8 mouse cellular contexts compared by ENCODE assay signal in the genomic region with DNA sequence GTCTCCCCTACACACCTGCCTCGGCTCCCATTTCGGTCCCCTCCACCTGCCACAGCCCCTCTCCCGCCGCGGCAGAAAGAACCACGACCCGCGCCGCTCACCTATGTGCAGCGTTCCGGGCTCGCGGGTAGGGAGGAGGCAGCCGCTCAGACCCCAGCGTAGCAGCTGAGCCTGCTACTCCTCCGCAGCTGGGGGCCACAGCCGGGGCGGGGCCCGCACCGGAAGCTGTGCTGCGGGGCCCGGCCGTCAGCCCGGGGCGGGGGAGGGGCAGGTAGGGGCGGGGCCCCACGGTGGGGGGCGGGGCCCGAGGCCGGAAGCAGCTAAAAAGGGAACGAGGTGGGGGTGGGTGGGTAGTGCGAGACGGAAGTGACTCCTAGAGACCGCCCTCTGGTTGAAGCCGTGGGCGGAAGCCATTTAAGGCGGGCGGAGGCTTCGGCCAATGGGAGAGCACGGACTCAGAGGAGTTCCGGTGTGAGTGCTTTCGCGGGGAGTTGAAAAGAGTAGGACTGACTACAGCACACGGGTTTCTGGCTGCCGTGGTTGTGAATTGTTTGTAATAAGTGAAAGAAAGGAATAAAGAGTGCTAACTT. TPM values are rescaled to one million over a fixed set of nuclear protein-coding genes. Genes with fewer than 3 reads are reported as not detected.
DNase-seq lines count a peak whose midpoint lies in the region; ATAC-seq and TF ChIP-seq lines count a peak whose summit lies in the region.

A gene (minus strand): TSS at position 213 of the 590 bp plus-strand sequence.

- no peaks in the 10 kb centered on the region for H3K27me3 ChIP-seq in E14TG2a.4 (ENCODE audit: insufficient read depth, low read length)
- peaks cover 13% of the 10 kb centered on the region for H3K27me3 ChIP-seq in forebrain, embryonic 12.5 days
- H3K27me3 ChIP-seq in liver, postnatal 0 days (ENCODE audit: insufficient read depth, low read length) = no peaks in the 10 kb centered on the region
- no peaks in the 10 kb centered on the region for H3K27me3 ChIP-seq in neural tube, embryonic 14.5 days (ENCODE audit: control insufficient read depth, insufficient read depth, low read length)

- peak within 1 kb of the TSS; percentile 85 for H3K27ac ChIP-seq in forebrain, embryonic 12.5 days
- H3K27ac ChIP-seq in liver, postnatal 0 days (ENCODE audit: low read depth) = peak within 1 kb of the TSS; percentile 58
- peak within 1 kb of the TSS; percentile 69 for H3K27ac ChIP-seq in neural tube, embryonic 14.5 days (ENCODE audit: low read depth, low read length)

- under 1% methylated on average over 39 of the region's 45 CpGs for WGBS in forebrain, embryonic 12.5 days
- under 1% methylated on average over 45 of the region's 45 CpGs for WGBS in large intestine, adult 2 months
- WGBS in liver, postnatal 0 days (ENCODE audit: insufficient replicate concordance) = under 1% methylated on average over 42 of the region's 45 CpGs
- WGBS in neural tube, embryonic 14.5 days = under 1% methylated on average over 44 of the region's 45 CpGs

- peaks cover 50% of the 10 kb centered on the region for H3K4me1 ChIP-seq in E14TG2a.4 (replicated peaks; ENCODE audit: low read depth, low read length)
- H3K4me1 ChIP-seq in forebrain, embryonic 12.5 days = peaks cover 44% of the 10 kb centered on the region
- peaks cover 24% of the 10 kb centered on the region for H3K4me1 ChIP-seq in liver, postnatal 0 days (ENCODE audit: insufficient read depth)
- peaks cover 24% of the 10 kb centered on the region for H3K4me1 ChIP-seq in neural tube, embryonic 14.5 days (ENCODE audit: control insufficient read depth, insufficient read depth, low read length)

- H3K9ac ChIP-seq in forebrain, embryonic 12.5 days = peak within 1 kb of the TSS; percentile 82
- H3K9ac ChIP-seq in liver, postnatal 0 days (replicated peaks) = peak within 1 kb of the TSS; percentile 76
- peak within 1 kb of the TSS; percentile 78 for H3K9ac ChIP-seq in neural tube, embryonic 14.5 days (replicated peaks; ENCODE audit: low read depth, low read length)

- peaks cover 11% of the 10 kb centered on the region for H3K9me3 ChIP-seq in E14TG2a.4 (ENCODE audit: low read length)
- no peaks in the 10 kb centered on the region for H3K9me3 ChIP-seq in forebrain, embryonic 12.5 days
- no peaks in the 10 kb centered on the region for H3K9me3 ChIP-seq in liver, postnatal 0 days (ENCODE audit: low read length)
- no peaks in the 10 kb centered on the region for H3K9me3 ChIP-seq in neural tube, embryonic 14.5 days (ENCODE audit: control insufficient read depth, low read length)

- peak within 1 kb of the TSS; percentile 68 for H3K4me2 ChIP-seq in forebrain, embryonic 12.5 days
- peak within 1 kb of the TSS; percentile 94 for H3K4me2 ChIP-seq in liver, postnatal 0 days (ENCODE audit: low read depth, low read length)
- peak within 1 kb of the TSS; percentile 68 for H3K4me2 ChIP-seq in neural tube, embryonic 14.5 days (ENCODE audit: low read depth, low read length)

- peaks cover 23% of the 10 kb centered on the region for H3K36me3 ChIP-seq in E14TG2a.4 (ENCODE audit: insufficient read depth, low read length)
- H3K36me3 ChIP-seq in forebrain, embryonic 12.5 days (replicated peaks) = peaks cover 7% of the 10 kb centered on the region; the same call in 1 of the 2 replicates
- peaks cover 6% of the 10 kb centered on the region for H3K36me3 ChIP-seq in liver, postnatal 0 days (replicated peaks; ENCODE audit: insufficient read depth, low read length)
- no peaks in the 10 kb centered on the region for H3K36me3 ChIP-seq in neural tube, embryonic 14.5 days (ENCODE audit: control insufficient read depth, insufficient read depth, low read length)

- TF ChIP-seq CTCF in E14TG2a.4 (conservative IDR thresholded peaks at IDR 0.05; ENCODE audit: low read length) = no peak
- no peak for TF ChIP-seq CTCF in liver, postnatal 0 days (IDR thresholded peaks at IDR 0.05; ENCODE audit: low read depth)

- H3K4me3 ChIP-seq in E14TG2a.4 (replicated peaks; ENCODE audit: low read length) = peak within 1 kb of the TSS; percentile 94
- H3K4me3 ChIP-seq in forebrain, embryonic 12.5 days (replicated peaks) = peak within 1 kb of the TSS; percentile 80
- H3K4me3 ChIP-seq in liver, postnatal 0 days (ENCODE audit: low read depth, low read length) = peak within 1 kb of the TSS; percentile 91
- peak within 1 kb of the TSS; percentile 82 for H3K4me3 ChIP-seq in neural tube, embryonic 14.5 days (ENCODE audit: low read depth, low read length)

- no peak for TF ChIP-seq EP300 in liver, postnatal 0 days (IDR thresholded peaks at IDR 0.05; ENCODE audit: low read depth)

- peak; percentile 99 for ATAC-seq in forebrain, embryonic 12.5 days (ENCODE audit: low FRiP score)
- peak; percentile 99 for ATAC-seq in liver, postnatal 0 days
- ATAC-seq in neural tube, embryonic 14.5 days (ENCODE audit: low read depth) = peak; percentile 99

- intact Hi-C loops in heart, postnatal 10 days (cut with DNase I) = loop anchor here (2.0 kb wide), 1 partner anchor 72 kb away; a partner anchor contains a TSS

- peak; percentile 94 for DNase-seq in c-Kit-positive CD71-positive TER-119-positive erythroid progenitor cells, embryonic 14.5 days (ENCODE audit: low spot score)
- peak; percentile 94 for DNase-seq in heart, postnatal 10 days
- DNase-seq in large intestine, adult 2 months (ENCODE audit: low read depth, low spot score) = peak; percentile 68
- peak; percentile 95 for DNase-seq in liver, postnatal 0 days
- DNase-seq in testis, postnatal 10 days (ENCODE audit: low spot score) = peak; percentile 90

RNA-seq across cellular contexts. Expression of the gene that starts here (rescaled TPM):
- 20.3 and 20.6 TPM in 2 replicates for polyA plus RNA-seq in forebrain, embryonic 12.5 days (2016; fragmentation: Nextera tagmentation; extraction: Ambion mirVana)
- total RNA-seq in heart, postnatal 10 days (2021) = 1 to 10 TPM; 4.4 to 7.0 TPM
- polyA plus RNA-seq in large intestine, adult 2 months (2012; rRNA removed) = 6.5 and 10.4 TPM in 2 replicates
- 4.6 and 4.7 TPM in 2 replicates for polyA plus RNA-seq in liver, postnatal 0 days (2015; fragmentation: Nextera tagmentation; extraction: Ambion mirVana)
- polyA plus RNA-seq in neural tube, embryonic 14.5 days (2014; fragmentation: Nextera tagmentation; extraction: Ambion mirVana) = 6.3 and 7.3 TPM in 2 replicates

Comparison
In these comparisons a context has a peak if more than half of its experiments do, and no peak if none do; other contexts are left out.
1. Peak in every context shown above with its lines: DNase-seq, ATAC-seq, H3K4me3 ChIP-seq and H3K27ac ChIP-seq.